Mouse (Mus musculus) testis, adult 2 months (tissue): ENCODE measurements around the gene Atoh8.

ENCODE experiments used
- CTCF ChIP-seq: fragments of 200-500 bp; IDR thresholded peaks from 2 replicates; pipeline ENCODE4 v1.5.1; 2012; ENCODE audit warnings: low read depth, mild to moderate bottlenecking, inconsistent platforms, low read length, moderate library complexity; ENCODE audit not compliant: control insufficient read depth, insufficient read depth, insufficient replicate concordance
- POLR2A ChIP-seq: fragments of 200-500 bp; IDR thresholded peaks from 2 replicates; pipeline ENCODE4 v1.6.1; 2012; ENCODE audit warnings: low read depth, mild to moderate bottlenecking, inconsistent platforms, low read length, moderate library complexity; ENCODE audit not compliant: control insufficient read depth

DNA sequence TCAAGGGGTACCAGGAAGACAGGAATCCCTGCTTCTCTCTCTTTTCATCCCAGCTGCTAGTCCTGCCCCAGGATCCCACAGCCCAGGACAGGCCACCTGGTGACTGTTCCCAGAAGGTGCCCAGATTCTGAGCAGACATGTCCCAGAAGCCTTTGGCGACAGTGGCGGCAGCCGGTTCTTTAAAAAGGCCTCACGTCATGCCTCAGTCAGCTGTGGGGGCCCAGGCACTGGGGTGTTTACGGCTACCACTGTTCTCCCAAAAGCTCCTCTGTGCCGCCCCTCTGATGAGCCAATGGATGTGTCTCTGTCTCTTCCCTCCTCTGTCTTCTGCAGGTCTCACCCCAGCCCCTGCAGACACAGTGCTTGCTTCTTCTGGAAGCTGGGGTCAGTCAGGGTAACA, 19.8 kb downstream of the Atoh8 start:
- TF ChIP-seq CTCF (no peak), POLR2A (no peak)
